Mouse (Mus musculus) neural tube, embryonic 14.5 days (tissue): ENCODE measurements at regions not wholly inside any gene's neighbourhood (a gene's known extent, or its start where the extent isn't known, plus 50 kb on each side); places are given as distances from the start of the nearest gene placed in this dataset.
A peak's percentile ranks its signal among the peaks of the same experiment; 100 is the strongest.

Experiments used
- ATAC-seq: fragments of 200-750 bp; cut with Nextera tagmentation; 2 replicates; pipeline ENCODE4 v1.8.0; 2017; ENCODE audit warnings: low read depth, mild to moderate bottlenecking, moderate TSS enrichment, moderate library complexity
- H3K27ac ChIP-seq: fragments of 300-500 bp; sonication (generic); 2 replicates; pipeline ENCODE4 v1.5.1; 2014; ENCODE audit warnings: low read depth, mild to moderate bottlenecking, control low read depth, low read length, moderate library complexity, mixed read lengths
- H3K27me3 ChIP-seq: fragments of 300-500 bp; sonication (generic); 2 replicates; pipeline ENCODE4 v1.6.1; 2014; ENCODE audit warnings: low read length; ENCODE audit not compliant: control insufficient read depth, insufficient read depth
- H3K36me3 ChIP-seq: fragments of 300-500 bp; sonication (generic); 2 replicates; pipeline ENCODE4 v1.6.1; 2014; ENCODE audit warnings: low read length, mixed read lengths; ENCODE audit not compliant: control insufficient read depth, insufficient read depth
- H3K4me1 ChIP-seq: fragments of 300-500 bp; sonication (generic); 2 replicates; pipeline ENCODE4 v1.6.1; 2014; ENCODE audit warnings: low read length; ENCODE audit not compliant: control insufficient read depth, insufficient read depth
- H3K4me2 ChIP-seq: fragments of 300-500 bp; sonication (generic); 2 replicates; pipeline ENCODE4 v1.6.1; 2014; ENCODE audit warnings: mild to moderate bottlenecking, low read depth, low read length, control low read depth
- H3K4me3 ChIP-seq: fragments of 300-500 bp; sonication (generic); 2 replicates; pipeline ENCODE4 v1.5.1; 2014; ENCODE audit warnings: low read depth, low read length, control low read depth, mixed read lengths
- H3K9ac ChIP-seq: fragments of 300-500 bp; sonication (generic); replicated peaks from 2 replicates; pipeline ENCODE4 v1.6.1; 2014; ENCODE audit warnings: low read depth, mild to moderate bottlenecking, control low read depth, low read length, mixed read lengths
- H3K9me3 ChIP-seq: fragments of 300-500 bp; sonication (generic); 2 replicates; pipeline ENCODE4 v1.6.1; 2016; ENCODE audit warnings: low read length; ENCODE audit not compliant: control insufficient read depth
- WGBS: fragments of 180-500 bp; shearing (Covaris S2); extraction: QIAGEN DNeasy Blood & Tissue Kit; methylation state at CpG from one replicate; pipeline ENCODE4 v1.1.7; 2014; 5-methylcytosine and 5-hydroxymethylcytosine counted together

- no peak overlapping the region for H3K9ac ChIP-seq
- ATAC-seq: no peak
- H3K36me3 ChIP-seq: no peaks in the 10 kb centered on the region
- WGBS: 82% methylated on average over 3 of the region's 3 CpGs
- H3K27ac ChIP-seq: no peak overlapping the region
- H3K27me3 ChIP-seq: no peaks in the 10 kb centered on the region
- no peaks in the 10 kb centered on the region for H3K9me3 ChIP-seq
- no peak overlapping the region for H3K4me3 ChIP-seq
- H3K4me1 ChIP-seq: 0 out of 2 replicates have a peak, but pooled peaks cover 6% of the 10 kb centered on the region
- no peak overlapping the region for H3K4me2 ChIP-seq
Observed at GRCm38 (mm10) chr7:83474986-83475385, 109.7 kb upstream of the Tmc3 start.

DNA sequence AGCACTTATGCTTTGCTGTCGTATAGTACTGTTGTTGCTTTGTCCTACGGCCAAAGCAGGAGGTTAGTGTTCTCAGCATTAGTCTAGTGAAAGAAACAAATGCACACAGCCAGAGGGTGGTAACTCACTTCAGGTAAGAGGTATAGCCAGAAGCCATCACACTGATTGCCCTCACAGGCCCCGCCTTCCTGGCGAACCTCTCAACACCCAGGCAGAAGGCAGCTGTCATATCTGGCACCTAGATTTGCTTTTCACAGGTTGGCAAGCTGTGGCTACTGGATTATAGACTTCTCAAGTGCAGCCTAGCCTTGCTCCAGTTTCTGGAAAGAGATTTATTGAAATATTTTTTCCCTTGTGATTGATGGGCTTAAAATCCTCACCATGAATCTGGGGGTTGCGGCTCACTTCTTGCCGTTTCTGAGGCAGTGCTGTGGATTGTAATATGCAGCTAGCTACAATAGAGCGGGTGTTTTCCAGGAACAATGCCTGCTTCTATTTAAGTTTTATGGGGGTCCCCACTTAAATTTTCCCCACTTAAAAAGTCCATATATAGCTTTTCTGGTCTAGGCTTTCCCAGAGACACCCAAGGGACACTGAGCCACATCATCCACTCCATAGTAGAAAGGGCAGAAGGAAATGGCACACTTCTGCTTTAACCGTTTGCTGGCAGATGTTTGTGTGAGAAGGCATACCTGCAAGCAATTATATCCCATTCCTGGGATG, 109.1 kb upstream of the Tmc3 start:
- no peaks in the 10 kb centered on the region for H3K36me3 ChIP-seq
- no peak overlapping the region for H3K4me2 ChIP-seq
- no peak overlapping the region for H3K27ac ChIP-seq
- 0 out of 2 replicates have a peak, but pooled peaks cover 6% of the 10 kb centered on the region for H3K4me1 ChIP-seq
- no peak overlapping the region for H3K4me3 ChIP-seq
- H3K27me3 ChIP-seq: no peaks in the 10 kb centered on the region
- no peak overlapping the region for H3K9ac ChIP-seq
- no peaks in the 10 kb centered on the region for H3K9me3 ChIP-seq
- WGBS: 73% methylated on average over 8 of the region's 8 CpGs
- ATAC-seq: no peak

GRCm38 (mm10) chr7:83476161-83476495, 108.6 kb upstream of the Tmc3 start:
- Histone ChIP-seq H3K27me3 (no peaks in the 10 kb centered on the region), H3K9ac (no peak overlapping the region), H3K27ac (no peak overlapping the region), H3K4me1 (0 out of 2 replicates have a peak, but pooled peaks cover 6% of the 10 kb centered on the region), H3K4me2 (no peak overlapping the region), H3K36me3 (no peaks in the 10 kb centered on the region), H3K9me3 (no peaks in the 10 kb centered on the region), H3K4me3 (no peak overlapping the region)
- 78% methylated on average over 3 of the region's 3 CpGs for WGBS
- no peak for ATAC-seq

- Histone ChIP-seq H3K4me1 (0 out of 2 replicates have a peak, but pooled peaks cover 6% of the 10 kb centered on the region), H3K9me3 (no peaks in the 10 kb centered on the region), H3K36me3 (no peaks in the 10 kb centered on the region), H3K9ac (no peak overlapping the region), H3K4me2 (no peak overlapping the region), H3K27me3 (no peaks in the 10 kb centered on the region), H3K4me3 (no peak overlapping the region), H3K27ac (no peak overlapping the region)
- no peak for ATAC-seq
- WGBS: 73% methylated on average over 3 of the region's 3 CpGs
Observed at GRCm38 (mm10) chr7:83476861-83477260, 107.9 kb upstream of the Tmc3 start.

- ATAC-seq: peak; percentile 83
- no peaks in the 10 kb centered on the region for H3K27me3 ChIP-seq
- no peaks in the 10 kb centered on the region for H3K9me3 ChIP-seq
- 0 out of 2 replicates have a peak, but pooled peaks cover 6% of the 10 kb centered on the region for H3K4me1 ChIP-seq
- H3K4me3 ChIP-seq: no peak overlapping the region
- no peak overlapping the region for H3K9ac ChIP-seq
- H3K4me2 ChIP-seq: 0 out of 2 replicates have a peak overlapping the region, but pooled peaks have one; percentile 6
- no peak overlapping the region for H3K27ac ChIP-seq
- 32% methylated on average over 7 of the region's 7 CpGs for WGBS
- H3K36me3 ChIP-seq: no peaks in the 10 kb centered on the region
Observed at GRCm38 (mm10) chr7:83477661-83478121, 107.0 kb upstream of the Tmc3 start.

DNA sequence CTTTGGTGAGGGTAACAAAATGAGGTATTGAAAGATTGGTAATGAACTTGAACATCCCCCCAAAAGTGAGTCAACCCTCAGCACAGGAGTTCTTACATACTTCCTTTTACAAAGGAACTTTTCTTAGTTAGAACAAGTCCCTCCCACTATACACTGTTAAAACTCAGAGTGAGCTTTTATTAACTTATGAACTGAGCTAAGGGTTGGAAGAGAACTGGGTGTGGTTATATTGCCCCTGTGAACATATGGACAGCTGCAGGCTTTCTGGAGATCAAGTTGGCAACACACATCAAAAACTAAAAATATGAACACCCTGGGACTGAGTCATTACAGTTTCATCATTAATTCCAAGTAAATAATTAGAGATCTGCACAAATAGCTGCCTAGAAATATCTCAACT, 103.1 kb upstream of the Tmc3 start:
- H3K9me3 ChIP-seq: no peaks in the 10 kb centered on the region

DNA sequence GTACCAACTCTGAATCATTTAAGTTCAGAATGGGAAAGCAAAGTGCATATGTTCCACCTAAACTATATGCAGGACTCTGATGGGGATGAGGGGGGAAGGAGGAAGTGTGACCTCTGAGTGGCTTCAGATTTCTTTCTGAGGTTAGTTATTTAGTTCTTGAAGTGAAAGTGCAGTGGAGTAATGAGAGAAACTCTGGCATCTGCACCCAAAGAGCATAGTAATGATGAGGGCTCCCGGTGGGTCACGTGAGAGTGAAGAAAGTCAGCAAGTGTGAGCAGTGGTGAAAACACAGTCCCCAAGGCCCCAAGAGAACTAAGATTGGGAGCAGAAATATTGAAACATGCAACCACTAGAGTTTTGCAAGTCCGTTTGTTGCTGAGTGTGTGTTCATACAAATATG, 102.5 kb upstream of the Tmc3 start:
- Histone ChIP-seq H3K27ac (no peak overlapping the region), H3K4me1 (0 out of 2 replicates have a peak, but pooled peaks cover 3% of the 10 kb centered on the region), H3K27me3 (no peaks in the 10 kb centered on the region), H3K9ac (no peak overlapping the region), H3K36me3 (no peaks in the 10 kb centered on the region), H3K4me2 (no peak overlapping the region), H3K9me3 (no peaks in the 10 kb centered on the region), H3K4me3 (no peak overlapping the region)
- no peak for ATAC-seq
- 90% methylated on average over 3 of the region's 3 CpGs for WGBS

More for the DNA sequence above, 103.1 kb upstream of the Tmc3 start:
- H3K36me3 ChIP-seq: no peaks in the 10 kb centered on the region
- H3K27ac ChIP-seq: no peak overlapping the region
- no peak overlapping the region for H3K4me2 ChIP-seq
- H3K9ac ChIP-seq: no peak overlapping the region
- H3K4me3 ChIP-seq: no peak overlapping the region
- ATAC-seq: no peak
- 0 out of 2 replicates have a peak, but pooled peaks cover 6% of the 10 kb centered on the region for H3K4me1 ChIP-seq
- H3K27me3 ChIP-seq: no peaks in the 10 kb centered on the region

- Histone ChIP-seq H3K27ac (no peak overlapping the region), H3K9ac (no peak overlapping the region), H3K4me2 (no peak overlapping the region), H3K4me3 (no peak overlapping the region), H3K27me3 (no peaks in the 10 kb centered on the region), H3K36me3 (no peaks in the 10 kb centered on the region), H3K4me1 (0 out of 2 replicates have a peak, but pooled peaks cover 3% of the 10 kb centered on the region), H3K9me3 (no peaks in the 10 kb centered on the region)
- 58% methylated on average over 7 of the region's 7 CpGs for WGBS
- ATAC-seq: no peak
Observed at GRCm38 (mm10) chr7:83482671-83483304, 101.9 kb upstream of the Tmc3 start.

GRCm38 (mm10) chr7:83486156-83486750, 98.5 kb upstream of the Tmc3 start:
- Histone ChIP-seq H3K4me1 (no peaks in the 10 kb centered on the region), H3K27ac (no peak overlapping the region), H3K4me2 (no peak overlapping the region), H3K9me3 (no peaks in the 10 kb centered on the region), H3K9ac (no peak overlapping the region), H3K27me3 (no peaks in the 10 kb centered on the region), H3K4me3 (no peak overlapping the region), H3K36me3 (no peaks in the 10 kb centered on the region)
- 46% methylated on average over 2 of the region's 2 CpGs for WGBS
- no peak for ATAC-seq
